Mouse (Mus musculus) fibroblast of lung, adult 2 months (primary cell): ENCODE data around the gene Col4a1.

Experiments used
- DNase-seq: peaks from one replicate; pipeline ENCODE4 v3.0.0-alpha.2; 2011; ENCODE audit warnings: low read depth

Gene Col4a1

GRCm38 (mm10) chr8:11266471-11266870, 46.2 kb downstream of the Col4a1 start:
- no peak for DNase-seq

DNA sequence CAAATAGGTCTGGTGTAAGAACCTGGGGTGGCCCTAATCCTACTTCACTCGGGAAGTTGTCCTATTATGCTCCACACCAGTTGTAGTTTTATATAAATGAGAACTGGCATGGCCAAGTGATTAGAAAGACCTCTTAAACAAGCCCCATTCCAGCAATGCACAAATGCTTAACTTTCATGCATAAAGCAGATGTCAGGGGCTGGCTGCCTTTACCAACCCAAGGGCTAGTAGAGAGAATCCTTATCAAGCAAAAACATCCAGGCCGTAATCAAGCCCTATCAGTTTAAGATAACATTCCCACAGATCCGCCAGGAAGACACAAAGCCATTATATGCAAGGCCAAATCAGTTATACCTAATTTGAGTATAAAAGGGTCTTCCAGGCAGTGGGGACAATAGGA, 46.7 kb downstream of the Col4a1 start:
- no peak for DNase-seq

DNA sequence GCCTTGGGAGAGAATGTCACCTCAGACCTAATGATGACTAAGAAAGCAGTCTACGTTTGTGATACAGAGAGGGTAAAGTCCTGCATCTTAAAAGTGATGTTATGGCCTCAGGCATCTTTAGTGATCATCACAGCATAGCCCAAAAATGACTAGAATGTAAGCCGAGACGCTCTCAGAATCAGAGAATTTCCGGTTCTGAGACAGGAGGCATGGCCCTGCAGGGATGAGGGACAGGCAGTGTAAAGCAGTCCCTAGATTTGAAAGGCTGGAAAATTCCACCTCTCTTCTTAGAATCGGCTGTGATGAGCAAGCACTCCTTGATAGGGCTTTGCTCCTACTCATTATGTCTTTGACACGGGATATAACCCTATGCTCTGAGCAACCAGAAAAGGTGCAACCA, 48.8 kb downstream of the Col4a1 start:
- no peak for DNase-seq

GRCm38 (mm10) chr8:11262031-11262735, 50.4 kb downstream of the Col4a1 start:
- DNase-seq, result no peak

GRCm38 (mm10) chr8:11259832-11260615, 52.6 kb downstream of the Col4a1 start:
- no peak for DNase-seq

GRCm38 (mm10) chr8:11258517-11259136, 54.0 kb downstream of the Col4a1 start:
- DNase-seq, result no peak

- DNase-seq, result no peak
Observed at GRCm38 (mm10) chr8:11257079-11258017, 55.3 kb downstream of the Col4a1 start.

DNA sequence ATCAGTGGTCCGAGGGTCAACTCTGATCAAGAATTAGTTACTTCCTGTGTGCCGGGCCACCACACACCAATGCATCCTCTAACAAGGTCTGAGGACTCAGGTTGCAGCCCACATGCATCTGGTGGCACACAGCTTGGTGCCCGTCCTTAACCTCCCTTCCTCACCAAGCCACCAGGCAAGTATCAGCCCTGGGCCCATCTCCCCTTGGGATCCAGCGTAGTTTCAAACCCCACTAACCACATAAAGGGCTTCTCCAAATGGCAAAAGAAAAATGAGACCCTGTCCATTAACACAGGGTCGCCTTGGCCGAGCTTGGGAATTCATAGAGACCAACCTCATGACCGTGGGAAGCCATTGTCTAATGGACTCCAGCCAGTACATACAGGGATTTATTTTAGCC, 56.2 kb downstream of the Col4a1 start:
- no peak for DNase-seq

DNA sequence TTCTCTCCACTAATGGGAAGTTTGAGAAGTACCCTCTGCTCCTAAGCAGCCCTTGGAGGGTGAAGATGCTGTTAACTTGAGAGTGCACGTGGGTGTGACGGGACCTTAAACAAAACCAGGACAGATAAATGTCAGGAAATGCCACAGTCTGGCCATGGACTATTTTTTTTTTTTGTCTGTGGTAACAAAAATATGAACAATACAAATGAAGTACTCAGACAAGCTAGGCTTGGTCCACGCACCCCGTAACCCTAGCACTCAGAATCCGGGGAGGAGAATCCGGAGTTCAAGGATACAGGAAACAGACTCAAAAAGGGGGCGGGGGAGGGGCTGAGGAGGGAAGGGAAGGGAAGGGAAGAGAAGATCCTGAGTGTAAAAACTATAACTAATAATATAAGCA, 56.9 kb downstream of the Col4a1 start:
- DNase-seq, result no peak

DNA sequence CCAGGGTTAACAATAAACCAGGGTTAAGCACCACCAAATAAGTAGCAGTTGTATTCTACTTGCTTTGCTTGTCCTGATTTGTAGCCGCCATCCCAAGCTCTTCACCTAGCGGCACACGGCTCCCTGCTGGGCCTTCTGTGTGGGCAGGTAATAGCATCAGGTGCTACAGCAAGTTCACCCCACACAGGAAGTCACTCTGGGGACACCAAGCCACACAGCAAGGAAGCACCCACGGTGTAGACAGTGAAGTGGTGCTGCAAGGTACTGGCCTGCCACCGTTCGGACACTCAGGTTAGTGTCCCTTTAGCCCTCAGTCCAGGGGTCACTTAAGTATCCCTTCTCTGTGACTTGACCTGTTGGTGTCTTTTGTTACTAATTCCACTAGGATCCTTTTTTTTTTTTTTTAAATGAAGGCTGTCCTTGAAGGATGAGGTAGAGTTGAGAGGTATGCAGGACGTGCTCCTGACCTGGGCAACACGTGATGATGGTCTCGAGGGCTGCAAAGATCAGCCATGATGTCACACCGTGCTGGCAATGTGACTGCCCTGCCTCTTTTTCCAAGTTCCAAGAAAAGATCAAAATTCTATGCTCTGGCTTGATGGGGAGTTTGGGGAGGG, 57.6 kb downstream of the Col4a1 start:
- DNase-seq, result no peak

- DNase-seq, result no peak
Observed at GRCm38 (mm10) chr8:11254510-11254909, 58.1 kb downstream of the Col4a1 start.

DNA sequence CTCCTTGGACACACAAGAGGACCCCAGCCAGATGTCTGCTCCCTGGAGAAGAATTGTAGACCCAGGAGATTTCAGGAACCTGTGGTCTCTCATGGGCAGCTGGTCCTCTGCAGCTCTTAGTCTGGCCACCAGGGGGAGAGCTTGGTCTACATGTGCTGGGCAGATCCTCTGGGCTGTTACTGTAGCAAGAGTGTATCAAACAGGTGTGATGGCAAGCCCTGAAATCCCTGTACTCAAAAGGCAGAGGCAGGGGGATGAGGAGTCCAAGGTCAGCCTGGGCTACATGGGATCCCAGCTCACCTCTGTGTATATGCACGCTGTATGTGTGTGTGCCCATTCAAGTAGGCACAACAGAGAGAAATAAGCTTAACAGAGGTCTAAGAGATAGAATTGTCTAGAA, 59.1 kb downstream of the Col4a1 start:
- no peak for DNase-seq

- no peak for DNase-seq
Observed at GRCm38 (mm10) chr8:11253041-11253440, 59.6 kb downstream of the Col4a1 start.

DNA sequence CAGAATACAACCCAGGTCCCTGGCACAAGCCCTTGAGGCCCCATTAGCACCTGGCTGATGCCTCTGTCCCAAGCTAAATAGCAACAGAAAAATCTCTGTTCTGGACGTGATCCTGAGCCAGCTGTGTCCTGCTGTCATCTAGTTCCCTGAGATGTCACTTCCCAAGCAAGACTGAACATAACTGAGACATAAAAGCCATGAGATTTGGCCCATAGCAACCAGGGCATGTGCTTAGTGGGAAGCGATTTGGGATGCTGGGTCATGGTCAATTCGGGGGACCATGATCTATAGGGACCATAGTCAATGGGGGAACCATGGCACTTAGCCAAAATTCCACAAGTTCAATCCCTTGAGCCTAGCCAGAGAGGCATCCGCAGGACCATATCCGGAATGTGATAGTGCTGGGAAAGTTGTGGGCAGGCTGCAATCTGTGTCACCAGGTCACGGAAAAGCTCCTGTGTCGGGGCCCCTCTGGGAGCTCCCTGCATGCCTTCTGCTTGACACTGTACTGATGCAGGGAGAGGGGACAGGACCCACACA, 60.3 kb downstream of the Col4a1 start:
- no peak for DNase-seq

DNA sequence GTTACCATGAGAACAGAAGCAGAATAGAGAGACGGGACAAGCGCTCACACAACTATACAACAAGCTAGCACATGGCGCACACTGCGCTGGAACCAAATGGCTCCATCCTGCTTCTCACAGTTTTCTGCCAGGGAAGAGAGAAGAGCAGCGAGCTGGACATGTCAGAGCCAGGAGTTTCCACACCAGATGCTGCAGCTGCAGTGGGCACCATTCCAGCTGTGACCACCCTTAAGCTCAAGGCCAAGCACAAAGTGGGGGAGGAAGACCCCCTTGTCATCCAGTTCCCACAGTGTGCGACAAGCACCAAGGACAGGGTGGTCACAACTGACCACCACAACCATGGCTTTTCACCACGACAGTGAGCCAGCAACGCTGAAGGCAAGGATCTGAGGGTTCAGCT, 62.5 kb downstream of the Col4a1 start:
- no peak for DNase-seq

DNA sequence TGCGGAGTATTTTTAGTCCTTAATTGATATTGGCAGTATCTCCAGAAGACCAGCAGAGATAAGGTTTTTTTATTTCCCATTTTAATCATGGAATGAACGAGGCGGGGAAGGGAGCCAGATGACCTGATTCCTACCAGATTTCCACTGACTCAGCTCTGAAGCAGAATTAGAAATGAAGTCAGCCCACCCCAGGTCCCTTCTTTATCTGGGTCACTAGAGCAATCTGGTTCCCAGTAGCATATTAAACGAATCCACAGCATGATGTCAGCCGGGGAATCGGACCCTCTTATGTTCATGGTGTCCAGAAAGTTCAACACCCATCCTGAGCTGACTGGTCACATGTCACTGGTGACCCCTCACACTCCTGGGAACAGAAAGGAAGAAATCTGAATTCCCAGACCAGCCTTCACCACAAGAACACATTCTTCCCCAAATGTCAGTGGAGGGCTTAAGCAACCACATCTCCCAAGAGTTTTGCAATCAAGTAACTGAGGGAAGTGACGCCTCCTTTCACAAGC, 63.0 kb downstream of the Col4a1 start:
- DNase-seq, result peak; percentile 83

DNA sequence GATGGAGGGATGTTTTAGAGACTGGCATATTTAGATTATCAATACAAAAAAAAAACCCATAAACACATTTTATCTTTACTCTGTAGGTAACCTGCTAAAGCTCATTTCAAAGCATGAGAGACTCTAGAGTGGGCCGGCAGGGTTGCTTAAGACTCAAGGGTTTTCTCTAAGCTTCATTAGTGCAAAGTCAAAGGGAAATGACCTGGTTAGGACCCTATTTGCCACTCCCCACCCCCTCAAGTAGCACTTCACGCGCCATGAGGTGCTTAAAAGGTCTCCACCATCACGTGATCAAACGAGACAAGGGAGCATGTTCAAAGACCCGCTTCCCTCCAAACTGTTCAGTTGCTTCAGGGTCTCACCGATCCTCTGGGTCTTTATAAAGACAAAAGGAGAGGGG, 63.9 kb downstream of the Col4a1 start:
- no peak for DNase-seq

GRCm38 (mm10) chr8:11241488-11241887, 71.1 kb downstream of the Col4a1 start:
- DNase-seq, result no peak

DNA sequence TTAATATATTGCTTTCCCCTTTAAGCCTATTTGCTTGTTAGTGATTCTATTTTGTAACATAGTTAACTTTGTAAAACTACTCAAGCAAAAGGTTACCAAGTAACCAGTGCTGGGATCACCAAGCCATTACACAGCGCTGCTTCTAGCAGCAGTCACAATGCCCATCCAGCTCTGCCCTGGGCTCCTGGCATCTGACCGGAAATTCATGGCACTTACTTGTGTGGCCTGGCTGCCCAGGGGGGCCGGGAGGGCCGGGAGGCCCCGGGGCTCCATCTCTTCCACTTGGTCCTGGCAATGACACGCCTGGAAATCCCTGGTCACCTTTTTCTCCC, 77.8 kb downstream of the Col4a1 start:
- DNase-seq, result no peak

- DNase-seq, result no peak
Observed at GRCm38 (mm10) chr8:11234151-11234878, 78.3 kb downstream of the Col4a1 start.

- no peak for DNase-seq
Observed at GRCm38 (mm10) chr8:11233009-11233408, 79.6 kb downstream of the Col4a1 start.
